Comparison of ENCODE assay signal across 14 mouse cellular contexts in the genomic region with DNA sequence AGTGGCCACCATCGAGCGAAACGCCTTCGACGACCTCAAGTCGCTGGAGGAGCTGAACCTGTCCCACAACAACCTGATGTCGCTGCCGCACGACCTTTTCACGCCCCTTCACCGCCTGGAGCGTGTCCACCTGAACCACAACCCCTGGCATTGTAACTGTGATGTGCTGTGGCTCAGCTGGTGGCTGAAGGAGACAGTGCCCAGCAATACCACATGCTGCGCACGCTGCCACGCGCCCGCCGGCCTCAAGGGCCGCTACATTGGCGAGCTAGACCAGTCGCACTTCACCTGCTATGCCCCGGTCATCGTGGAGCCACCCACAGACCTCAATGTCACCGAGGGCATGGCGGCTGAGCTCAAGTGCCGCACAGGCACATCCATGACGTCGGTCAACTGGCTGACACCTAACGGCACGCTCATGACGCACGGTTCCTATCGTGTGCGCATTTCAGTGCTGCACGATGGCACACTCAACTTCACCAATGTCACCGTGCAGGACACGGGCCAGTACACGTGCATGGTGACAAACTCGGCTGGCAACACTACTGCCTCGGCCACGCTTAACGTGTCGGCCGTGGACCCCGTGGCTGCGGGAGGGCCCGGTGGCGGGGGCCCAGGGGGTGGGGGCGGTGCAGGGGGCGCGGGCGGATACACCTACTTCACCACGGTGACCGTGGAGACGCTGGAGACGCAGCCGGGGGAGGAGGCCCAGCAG. TPM values are rescaled to one million over a fixed set of nuclear protein-coding genes. Genes with fewer than 3 reads are reported as not detected.
A peak's percentile ranks its signal among the peaks of the same experiment; 100 is the strongest.
DNase-seq lines count a peak whose midpoint lies in the region; ATAC-seq lines count a peak whose summit lies in the region.
"Had no signal": no experiment of that assay in that cellular context is flagged by ENCODE, and none has a peak within 500 bp of the region (broad histone marks: within the 10 kb centered on the region; RNA-seq: fewer than 3 reads in every experiment).

No protein-coding gene starts in this region.

- 0 out of 2 replicates have a peak overlapping the region, but pooled peaks have one; percentile 13 for H3K4me3 ChIP-seq in hindbrain, embryonic 12.5 days
- H3K4me3 ChIP-seq in hindbrain, embryonic 11.5 days (ENCODE audit: low read depth, low read length): no peak overlapping the region
- no peak overlapping the region for H3K4me3 ChIP-seq in neural tube, embryonic 13.5 days
- H3K4me3 ChIP-seq in neural tube, embryonic 15.5 days (replicated peaks): no peak overlapping the region
- H3K4me3 ChIP-seq in limb, embryonic 15.5 days: 0 out of 2 replicates have a peak overlapping the region, but pooled peaks have one; percentile 14

- H3K4me1 ChIP-seq in hindbrain, embryonic 12.5 days: peaks cover 36% of the 10 kb centered on the region
- H3K4me1 ChIP-seq in hindbrain, embryonic 11.5 days (replicated peaks; ENCODE audit: control insufficient read depth, insufficient read depth, low read length): peaks cover 8% of the 10 kb centered on the region
- peaks cover 44% of the 10 kb centered on the region for H3K4me1 ChIP-seq in neural tube, embryonic 13.5 days (replicated peaks)
- H3K4me1 ChIP-seq in neural tube, embryonic 15.5 days: peaks cover 34% of the 10 kb centered on the region
- H3K4me1 ChIP-seq in limb, embryonic 15.5 days: peaks cover 10% of the 10 kb centered on the region; the same call in 1 of the 2 replicates

- peak overlapping the region; percentile 34; the same call in 1 of the 2 replicates for H3K4me2 ChIP-seq in hindbrain, embryonic 12.5 days (replicated peaks)
- no peak overlapping the region for H3K4me2 ChIP-seq in hindbrain, embryonic 11.5 days (replicated peaks; ENCODE audit: low read depth, low read length)
- no peak overlapping the region for H3K4me2 ChIP-seq in neural tube, embryonic 13.5 days
- H3K4me2 ChIP-seq in neural tube, embryonic 15.5 days: no peak overlapping the region
- 0 out of 2 replicates have a peak overlapping the region, but pooled peaks have one; percentile 29 for H3K4me2 ChIP-seq in limb, embryonic 15.5 days

- DNase-seq in hindbrain, embryonic 11.5 days (ENCODE audit: low spot score): no peak
- peak; percentile 22 to 24 for DNase-seq in cerebellum, postnatal 14 days
- no peak for DNase-seq in ovary, postnatal 10 days (ENCODE audit: low spot score)
- DNase-seq: adrenal gland, postnatal 10 days; kidney, adult 18-20 months; lung, postnatal 4 days had no signal

- 61% methylated on average over 57 of the region's 57 CpGs for WGBS in hindbrain, embryonic 12.5 days
- WGBS in hindbrain, embryonic 11.5 days: 64% methylated on average over 57 of the region's 57 CpGs
- 59% methylated on average over 49 of the region's 57 CpGs for WGBS in neural tube, embryonic 13.5 days
- WGBS in neural tube, embryonic 15.5 days: 60% methylated on average over 55 of the region's 57 CpGs
- 54% methylated on average over 51 of the region's 57 CpGs for WGBS in limb, embryonic 15.5 days

- H3K36me3 ChIP-seq in hindbrain, embryonic 12.5 days: peaks cover 64% of the 10 kb centered on the region
- peaks cover 22% of the 10 kb centered on the region; the same call in 1 of the 2 replicates for H3K36me3 ChIP-seq in hindbrain, embryonic 11.5 days (ENCODE audit: control insufficient read depth, insufficient read depth, low read length)
- H3K36me3 ChIP-seq in neural tube, embryonic 13.5 days: peaks cover 75% of the 10 kb centered on the region
- peaks cover 70% of the 10 kb centered on the region for H3K36me3 ChIP-seq in neural tube, embryonic 15.5 days
- H3K36me3 ChIP-seq in limb, embryonic 15.5 days: 0 out of 2 replicates have a peak, but pooled peaks cover 10% of the 10 kb centered on the region

- H3K27ac ChIP-seq in hindbrain, embryonic 12.5 days: no peak overlapping the region
- H3K27ac ChIP-seq in hindbrain, embryonic 11.5 days (ENCODE audit: low read depth, low read length): no peak overlapping the region
- no peak overlapping the region for H3K27ac ChIP-seq in neural tube, embryonic 13.5 days (replicated peaks)
- H3K27ac ChIP-seq in neural tube, embryonic 15.5 days (replicated peaks): no peak overlapping the region
- no peak overlapping the region for H3K27ac ChIP-seq in limb, embryonic 15.5 days

- H3K9me3 ChIP-seq in hindbrain, embryonic 12.5 days (replicated peaks): no peaks in the 10 kb centered on the region
- no peaks in the 10 kb centered on the region for H3K9me3 ChIP-seq in hindbrain, embryonic 11.5 days (ENCODE audit: control insufficient read depth, low read length)
- H3K9me3 ChIP-seq in neural tube, embryonic 13.5 days: no peaks in the 10 kb centered on the region
- no peaks in the 10 kb centered on the region for H3K9me3 ChIP-seq in neural tube, embryonic 15.5 days (replicated peaks)
- H3K9me3 ChIP-seq in limb, embryonic 15.5 days: no peaks in the 10 kb centered on the region

- H3K9ac ChIP-seq in hindbrain, embryonic 12.5 days: no peak overlapping the region
- no peak overlapping the region for H3K9ac ChIP-seq in hindbrain, embryonic 11.5 days (ENCODE audit: low read depth, low read length)
- peak overlapping the region; percentile 55; the same call in 1 of the 2 replicates for H3K9ac ChIP-seq in neural tube, embryonic 13.5 days
- no peak overlapping the region for H3K9ac ChIP-seq in neural tube, embryonic 15.5 days (replicated peaks)
- H3K9ac ChIP-seq in limb, embryonic 15.5 days: no peak overlapping the region

- no peak for ATAC-seq in hindbrain, embryonic 12.5 days (ENCODE audit: low FRiP score)
- no peak for ATAC-seq in hindbrain, embryonic 11.5 days (ENCODE audit: low FRiP score)
- ATAC-seq in neural tube, embryonic 13.5 days (ENCODE audit: low read depth): no peak
- ATAC-seq in neural tube, embryonic 15.5 days (ENCODE audit: low FRiP score): no peak
- ATAC-seq in limb, embryonic 15.5 days (ENCODE audit: insufficient number of reproducible peaks, low FRiP score, low TSS enrichment, low read depth): no peak
- no peak for ATAC-seq in megakaryocyte-erythroid progenitor cell, adult 5-6 weeks (replicated peaks; ENCODE audit: low FRiP score, low TSS enrichment, poor library complexity, severe bottlenecking)
- ATAC-seq: forebrain, embryonic 14.5 days had no signal

- peaks cover 34% of the 10 kb centered on the region for H3K27me3 ChIP-seq in hindbrain, embryonic 12.5 days
- H3K27me3 ChIP-seq in hindbrain, embryonic 11.5 days (ENCODE audit: control insufficient read depth, insufficient read depth, low read length): peaks cover 21% of the 10 kb centered on the region
- peaks cover 31% of the 10 kb centered on the region for H3K27me3 ChIP-seq in neural tube, embryonic 13.5 days
- H3K27me3 ChIP-seq in neural tube, embryonic 15.5 days (replicated peaks): no peaks in the 10 kb centered on the region; the same call in 1 of the 2 replicates
- H3K27me3 ChIP-seq in limb, embryonic 15.5 days: peaks cover 70% of the 10 kb centered on the region

RNA-seq across cellular contexts. Expression of a gene that starts 3.5 kb away (rescaled TPM):
- polyA plus RNA-seq in hindbrain, embryonic 12.5 days (2016; fragmentation: Nextera tagmentation; extraction: Ambion mirVana): 1.3 and 3.9 TPM in 2 replicates
- 1.2 and 2.1 TPM in 2 replicates for polyA plus RNA-seq in hindbrain, embryonic 11.5 days (2014; fragmentation: Nextera tagmentation; extraction: Ambion mirVana)
- polyA plus RNA-seq in neural tube, embryonic 13.5 days (2015; fragmentation: Nextera tagmentation; extraction: Ambion mirVana): 1.6 and 2.9 TPM in 2 replicates
- polyA plus RNA-seq in neural tube, embryonic 15.5 days (2015; fragmentation: Nextera tagmentation; extraction: Ambion mirVana): 2.2 and 4.2 TPM in 2 replicates
- 0.29 and 0.56 TPM in 2 replicates for polyA plus RNA-seq in limb, embryonic 15.5 days (2015; fragmentation: Nextera tagmentation; extraction: Ambion mirVana)
- not detected in 2 replicates for total RNA-seq in megakaryocyte-erythroid progenitor cell, adult 5-6 weeks (2014; fragmentation: Nextera tagmentation)
- total RNA-seq in megakaryocyte-erythroid progenitor cell, adult 5-6 weeks (2017): not detected in 2 replicates
- polyA plus RNA-seq: spleen, adult 2 months had no signal

RNA-seq across cellular contexts. Expression of a gene that starts 6.1 kb away (rescaled TPM):
- polyA plus RNA-seq in hindbrain, embryonic 12.5 days (2016; fragmentation: Nextera tagmentation; extraction: Ambion mirVana): 60.5 and 65.1 TPM in 2 replicates
- polyA plus RNA-seq in hindbrain, embryonic 11.5 days (2014; fragmentation: Nextera tagmentation; extraction: Ambion mirVana): 57.3 and 59.1 TPM in 2 replicates
- 49.9 and 54.3 TPM in 2 replicates for polyA plus RNA-seq in neural tube, embryonic 13.5 days (2015; fragmentation: Nextera tagmentation; extraction: Ambion mirVana)
- 45.2 and 51.0 TPM in 2 replicates for polyA plus RNA-seq in neural tube, embryonic 15.5 days (2015; fragmentation: Nextera tagmentation; extraction: Ambion mirVana)
- 92.9 and 121 TPM in 2 replicates for polyA plus RNA-seq in limb, embryonic 15.5 days (2015; fragmentation: Nextera tagmentation; extraction: Ambion mirVana)
- total RNA-seq in megakaryocyte-erythroid progenitor cell, adult 5-6 weeks (2014; fragmentation: Nextera tagmentation): 73.4 and 96.5 TPM in 2 replicates
- total RNA-seq in megakaryocyte-erythroid progenitor cell, adult 5-6 weeks (2017): 25.0 and 30.6 TPM in 2 replicates

RNA-seq across cellular contexts. Expression of a gene that starts 32.8 kb away (rescaled TPM):
- polyA plus RNA-seq in hindbrain, embryonic 12.5 days (2016; fragmentation: Nextera tagmentation; extraction: Ambion mirVana): 12.6 and 12.7 TPM in 2 replicates
- polyA plus RNA-seq in hindbrain, embryonic 11.5 days (2014; fragmentation: Nextera tagmentation; extraction: Ambion mirVana): 9.1 and 11.4 TPM in 2 replicates
- polyA plus RNA-seq in neural tube, embryonic 13.5 days (2015; fragmentation: Nextera tagmentation; extraction: Ambion mirVana): 11.3 and 13.3 TPM in 2 replicates
- polyA plus RNA-seq in neural tube, embryonic 15.5 days (2015; fragmentation: Nextera tagmentation; extraction: Ambion mirVana): 11.0 and 14.9 TPM in 2 replicates
- polyA plus RNA-seq in limb, embryonic 15.5 days (2015; fragmentation: Nextera tagmentation; extraction: Ambion mirVana): 0.55 and 0.87 TPM in 2 replicates
- not detected in 2 replicates for total RNA-seq in megakaryocyte-erythroid progenitor cell, adult 5-6 weeks (2014; fragmentation: Nextera tagmentation)
- total RNA-seq in megakaryocyte-erythroid progenitor cell, adult 5-6 weeks (2017): not detected in 2 replicates
- total RNA-seq: liver, adult 2 months had no signal
- polyA plus RNA-seq: liver, adult 2 months had no signal

RNA-seq across cellular contexts. Expression of a gene that starts 34.7 kb away (rescaled TPM):
- 134 and 142 TPM in 2 replicates for polyA plus RNA-seq in hindbrain, embryonic 12.5 days (2016; fragmentation: Nextera tagmentation; extraction: Ambion mirVana)
- polyA plus RNA-seq in hindbrain, embryonic 11.5 days (2014; fragmentation: Nextera tagmentation; extraction: Ambion mirVana): 90.2 and 97.2 TPM in 2 replicates
- 139 TPM in 2 replicates for polyA plus RNA-seq in neural tube, embryonic 13.5 days (2015; fragmentation: Nextera tagmentation; extraction: Ambion mirVana)
- polyA plus RNA-seq in neural tube, embryonic 15.5 days (2015; fragmentation: Nextera tagmentation; extraction: Ambion mirVana): 144 and 157 TPM in 2 replicates
- polyA plus RNA-seq in limb, embryonic 15.5 days (2015; fragmentation: Nextera tagmentation; extraction: Ambion mirVana): 103 and 116 TPM in 2 replicates
- 62.8 and 83.9 TPM in 2 replicates for total RNA-seq in megakaryocyte-erythroid progenitor cell, adult 5-6 weeks (2014; fragmentation: Nextera tagmentation)
- total RNA-seq in megakaryocyte-erythroid progenitor cell, adult 5-6 weeks (2017): 30.1 and 31.1 TPM in 2 replicates

RNA-seq across cellular contexts. Expression of a gene that starts 34.7 kb away (rescaled TPM):
- 25.2 and 26.0 TPM in 2 replicates for polyA plus RNA-seq in hindbrain, embryonic 12.5 days (2016; fragmentation: Nextera tagmentation; extraction: Ambion mirVana)
- 13.5 and 20.6 TPM in 2 replicates for polyA plus RNA-seq in hindbrain, embryonic 11.5 days (2014; fragmentation: Nextera tagmentation; extraction: Ambion mirVana)
- 23.0 and 29.8 TPM in 2 replicates for polyA plus RNA-seq in neural tube, embryonic 13.5 days (2015; fragmentation: Nextera tagmentation; extraction: Ambion mirVana)
- polyA plus RNA-seq in neural tube, embryonic 15.5 days (2015; fragmentation: Nextera tagmentation; extraction: Ambion mirVana): 22.6 and 23.2 TPM in 2 replicates
- 9.7 and 12.8 TPM in 2 replicates for polyA plus RNA-seq in limb, embryonic 15.5 days (2015; fragmentation: Nextera tagmentation; extraction: Ambion mirVana)
- total RNA-seq in megakaryocyte-erythroid progenitor cell, adult 5-6 weeks (2014; fragmentation: Nextera tagmentation): not detected in 2 replicates
- total RNA-seq in megakaryocyte-erythroid progenitor cell, adult 5-6 weeks (2017): 0.75 TPM in 1 of 2 replicates, not detected in the other

Comparison
In these comparisons a context has a peak if more than half of its experiments do, and no peak if none do; other contexts are left out.
1. H3K4me2 ChIP-seq: peak in hindbrain, embryonic 12.5 days (single experiment) and limb, embryonic 15.5 days (single experiment); none in hindbrain, embryonic 11.5 days (single experiment), neural tube, embryonic 13.5 days (single experiment) and neural tube, embryonic 15.5 days (single experiment).
2. H3K4me3 ChIP-seq: peak in hindbrain, embryonic 12.5 days (single experiment) and limb, embryonic 15.5 days (single experiment); none in hindbrain, embryonic 11.5 days (single experiment), neural tube, embryonic 13.5 days (single experiment) and neural tube, embryonic 15.5 days (single experiment).
3. DNase-seq: peak in cerebellum, postnatal 14 days (2 of 2); none in hindbrain, embryonic 11.5 days (single experiment) and ovary, postnatal 10 days (single experiment).